Mouse (Mus musculus): Measurements from ENCODE around the gene Kat8.
"Not testable (repeated sequence)": the region's sequence is repeated elsewhere in the genome, so short reads cannot be mapped to it uniquely, and the experiment has no call there.

Gene Kat8

GRCm38 (mm10) chr7:127912190-127912871 lies at the start of gene Kat8:
Gene Kat8, plus strand, starts transcription at chr7:127912516.
- DNase-seq (ENCODE audit: low read depth, low spot score), result peak; percentile 91

GRCm38 (mm10) chr7:127866434-127866833 lies 45.9 kb upstream of the Kat8 start:
- DNase-seq (ENCODE audit: low read depth, low spot score), result no peak

GRCm38 (mm10) chr7:127867641-127868040 lies 44.7 kb upstream of the Kat8 start:
- DNase-seq (ENCODE audit: low read depth, low spot score), result no peak

- DNase-seq (ENCODE audit: low read depth, low spot score), result no peak
Measured at GRCm38 (mm10) chr7:127869149-127869810, 43.0 kb upstream of the Kat8 start.

- no peak for DNase-seq (ENCODE audit: low read depth, low spot score)
Measured at GRCm38 (mm10) chr7:127870136-127870821, 42.0 kb upstream of the Kat8 start.

GRCm38 (mm10) chr7:127874812-127875626 lies 37.3 kb upstream of the Kat8 start:
- no peak for DNase-seq (ENCODE audit: low read depth, low spot score)

GRCm38 (mm10) chr7:127875627-127876001 lies 36.7 kb upstream of the Kat8 start:
- DNase-seq (ENCODE audit: low read depth, low spot score), result peak; percentile 97

- peak; percentile 92 for DNase-seq (ENCODE audit: low read depth, low spot score)
Measured at GRCm38 (mm10) chr7:127876041-127876466, 36.3 kb upstream of the Kat8 start, which contains the start of gene Zfp646. Gene Zfp646, plus strand, starts transcription at chr7:127876221.

- peak; percentile 96 for DNase-seq (ENCODE audit: low read depth, low spot score)
Measured at GRCm38 (mm10) chr7:127876467-127877348, 35.6 kb upstream of the Kat8 start, which contains the start of gene Zfp668. Gene Zfp668, minus strand, starts transcription at chr7:127876828.

- DNase-seq (ENCODE audit: low read depth, low spot score), result no peak
Measured at GRCm38 (mm10) chr7:127879301-127879700, 33.0 kb upstream of the Kat8 start.

GRCm38 (mm10) chr7:127880431-127880830 lies 31.9 kb upstream of the Kat8 start:
- DNase-seq (ENCODE audit: low read depth, low spot score), result no peak

GRCm38 (mm10) chr7:127885951-127886350 lies 26.4 kb upstream of the Kat8 start:
- no peak for DNase-seq (ENCODE audit: low read depth, low spot score)

GRCm38 (mm10) chr7:127886551-127886950 lies 25.8 kb upstream of the Kat8 start:
- DNase-seq (ENCODE audit: low read depth, low spot score), result no peak

GRCm38 (mm10) chr7:127887191-127887590 lies 25.1 kb upstream of the Kat8 start:
- no peak for DNase-seq (ENCODE audit: low read depth, low spot score)

- DNase-seq (ENCODE audit: low read depth, low spot score), result no peak
Measured at GRCm38 (mm10) chr7:127887781-127888180, 24.5 kb upstream of the Kat8 start.

GRCm38 (mm10) chr7:127888821-127889220 lies 23.5 kb upstream of the Kat8 start:
- DNase-seq (ENCODE audit: low read depth, low spot score), result no peak

- no peak for DNase-seq (ENCODE audit: low read depth, low spot score)
Measured at GRCm38 (mm10) chr7:127890798-127891197, 21.5 kb upstream of the Kat8 start, which contains the start of gene Prss53. Gene Prss53, minus strand, starts transcription at chr7:127890970.

GRCm38 (mm10) chr7:127894480-127894879 lies 17.8 kb upstream of the Kat8 start:
- DNase-seq (ENCODE audit: low read depth, low spot score), result no peak

GRCm38 (mm10) chr7:127895442-127895841 lies 16.9 kb upstream of the Kat8 start, which contains the start of the genes Gm21974 and Vkorc1:
Gene Gm21974, minus strand, starts transcription at chr7:127895454.
Gene Vkorc1, minus strand, starts transcription at chr7:127895617.
- peak; percentile 96 for DNase-seq (ENCODE audit: low read depth, low spot score)

- DNase-seq (ENCODE audit: low read depth, low spot score), result not testable (repeated sequence)
Measured at GRCm38 (mm10) chr7:127895891-127896290, 16.4 kb upstream of the Kat8 start.

Measured in mesoderm, embryonic 11.5 days (tissue).